Mouse (Mus musculus): ENCODE measurements around the gene Wrnip1.

- TF ChIP-seq CTCF (IDR thresholded peaks at IDR 0.05; ENCODE audit: control insufficient read depth, insufficient read depth, insufficient read length): no peak
- no peak for TF ChIP-seq MAX (IDR thresholded peaks at IDR 0.05)
- no peak for TF ChIP-seq USF1 (IDR thresholded peaks at IDR 0.05; ENCODE audit: low read depth)
- no peak for TF ChIP-seq MYOD1 (IDR thresholded peaks at IDR 0.05; ENCODE audit: control insufficient read depth, insufficient read length, low read depth)
- no peak for TF ChIP-seq CEBPB (IDR thresholded peaks at IDR 0.05; ENCODE audit: low read depth)
Observed at GRCm38 (mm10) chr13:32839314-32839713, 37.5 kb downstream of the Wrnip1 start.

Measured in C2C12 (cell line).